Mouse (Mus musculus): ENCODE results near the gene Atp8b3. TPM values are rescaled to one million over a fixed set of nuclear protein-coding genes. Genes with fewer than 3 reads are reported as not detected.

Atp8b3 gene
- polyA plus RNA-seq (2012; rRNA removed): 0.01 and 0.04 TPM in 2 replicates

- WGBS: 3% methylated on average over 30 of the region's 30 CpGs
- Histone ChIP-seq H3K4me1 (ENCODE audit: control insufficient read depth, insufficient read depth, insufficient read length) (peaks cover 11% of the 10 kb centered on the region), H3K36me3 (ENCODE audit: control insufficient read depth, insufficient read depth, low read length) (peaks cover 23% of the 10 kb centered on the region), H3K27me3 (ENCODE audit: control insufficient read depth, insufficient read depth, low read length) (no peaks in the 10 kb centered on the region), H3K27ac (ENCODE audit: insufficient read depth, low read length) (no peak within 1 kb of the TSS), H3K4me3 (ENCODE audit: extremely low read depth, insufficient read depth, insufficient read length) (peak within 1 kb of the TSS; percentile 44; the same call in 1 of the 2 replicates)
- peak; percentile 81 to 82 for DNase-seq (ENCODE audit: low read depth in 1 of 2, low spot score in 2 of 2)
- TF ChIP-seq CTCF (IDR thresholded peaks at IDR 0.05; ENCODE audit: extremely low read depth, insufficient read depth, insufficient read length, insufficient replicate concordance) (peak; percentile 6; the same call in 1 of the 2 replicates), POLR2A (IDR thresholded peaks at IDR 0.05; ENCODE audit: low read depth, low read length) (no peak)
These were observed at the start of gene Atp8b3 for GRCm38 (mm10) chr10:80538710-80539394. TSS of gene Atp8b3 (minus strand) at chr10:80539124.

- H3K4me1 ChIP-seq (ENCODE audit: control insufficient read depth, insufficient read depth, insufficient read length): peaks cover 26% of the 10 kb centered on the region
- DNase-seq (ENCODE audit: low read depth in 1 of 2, low spot score in 2 of 2): no peak
- WGBS: 32% methylated on average over 4 of the region's 4 CpGs
- peaks cover 19% of the 10 kb centered on the region for H3K36me3 ChIP-seq (ENCODE audit: control insufficient read depth, insufficient read depth, low read length)
- no peak for TF ChIP-seq CTCF (IDR thresholded peaks at IDR 0.05; ENCODE audit: extremely low read depth, insufficient read depth, insufficient read length, insufficient replicate concordance)
- TF ChIP-seq POLR2A (IDR thresholded peaks at IDR 0.05; ENCODE audit: low read depth, low read length): no peak
- H3K27ac ChIP-seq (ENCODE audit: insufficient read depth, low read length): peak overlapping the region; percentile 45
- no peaks in the 10 kb centered on the region for H3K27me3 ChIP-seq (ENCODE audit: control insufficient read depth, insufficient read depth, low read length)
- H3K4me3 ChIP-seq (ENCODE audit: extremely low read depth, insufficient read depth, insufficient read length): no peak overlapping the region
These were observed 48.4 kb upstream of the Atp8b3 start for GRCm38 (mm10) chr10:80587305-80587657.

- TF ChIP-seq POLR2A (IDR thresholded peaks at IDR 0.05; ENCODE audit: low read depth, low read length): no peak
- no peak for TF ChIP-seq CTCF (IDR thresholded peaks at IDR 0.05; ENCODE audit: extremely low read depth, insufficient read depth, insufficient read length, insufficient replicate concordance)
- Histone ChIP-seq H3K36me3 (ENCODE audit: control insufficient read depth, insufficient read depth, low read length) (peaks cover 19% of the 10 kb centered on the region), H3K27ac (ENCODE audit: insufficient read depth, low read length) (peak overlapping the region; percentile 45), H3K4me1 (ENCODE audit: control insufficient read depth, insufficient read depth, insufficient read length) (peaks cover 26% of the 10 kb centered on the region), H3K4me3 (ENCODE audit: extremely low read depth, insufficient read depth, insufficient read length) (no peak overlapping the region), H3K27me3 (ENCODE audit: control insufficient read depth, insufficient read depth, low read length) (no peaks in the 10 kb centered on the region)
- no peak for DNase-seq (ENCODE audit: low read depth in 1 of 2, low spot score in 2 of 2)
- 91% methylated on average over 41 of the region's 51 CpGs for WGBS
These were observed 47.7 kb upstream of the Atp8b3 start for GRCm38 (mm10) chr10:80586407-80587304.

GRCm38 (mm10) chr10:80585581-80585980 is 46.7 kb upstream of the Atp8b3 start:
- Histone ChIP-seq H3K27ac (ENCODE audit: insufficient read depth, low read length) (no peak overlapping the region), H3K27me3 (ENCODE audit: control insufficient read depth, insufficient read depth, low read length) (no peaks in the 10 kb centered on the region), H3K36me3 (ENCODE audit: control insufficient read depth, insufficient read depth, low read length) (peaks cover 19% of the 10 kb centered on the region), H3K4me3 (ENCODE audit: extremely low read depth, insufficient read depth, insufficient read length) (no peak overlapping the region), H3K4me1 (ENCODE audit: control insufficient read depth, insufficient read depth, insufficient read length) (peaks cover 26% of the 10 kb centered on the region)
- 90% methylated on average over 8 of the region's 8 CpGs for WGBS
- TF ChIP-seq POLR2A (IDR thresholded peaks at IDR 0.05; ENCODE audit: low read depth, low read length) (no peak), CTCF (IDR thresholded peaks at IDR 0.05; ENCODE audit: extremely low read depth, insufficient read depth, insufficient read length, insufficient replicate concordance) (no peak)
- DNase-seq (ENCODE audit: low read depth in 1 of 2, low spot score in 2 of 2): no peak

GRCm38 (mm10) chr10:80584642-80585552 is 46.0 kb upstream of the Atp8b3 start:
- peaks cover 19% of the 10 kb centered on the region for H3K36me3 ChIP-seq (ENCODE audit: control insufficient read depth, insufficient read depth, low read length)
- no peak for DNase-seq (ENCODE audit: low read depth in 1 of 2, low spot score in 2 of 2)
- no peak overlapping the region for H3K4me3 ChIP-seq (ENCODE audit: extremely low read depth, insufficient read depth, insufficient read length)
- H3K27ac ChIP-seq (ENCODE audit: insufficient read depth, low read length): no peak overlapping the region
- no peaks in the 10 kb centered on the region for H3K27me3 ChIP-seq (ENCODE audit: control insufficient read depth, insufficient read depth, low read length)
- TF ChIP-seq CTCF (IDR thresholded peaks at IDR 0.05; ENCODE audit: extremely low read depth, insufficient read depth, insufficient read length, insufficient replicate concordance) (no peak), POLR2A (IDR thresholded peaks at IDR 0.05; ENCODE audit: low read depth, low read length) (no peak)
- WGBS: 71% methylated on average over 12 of the region's 12 CpGs
- H3K4me1 ChIP-seq (ENCODE audit: control insufficient read depth, insufficient read depth, insufficient read length): peaks cover 26% of the 10 kb centered on the region

- WGBS: 75% methylated on average over 12 of the region's 12 CpGs
- TF ChIP-seq CTCF (IDR thresholded peaks at IDR 0.05; ENCODE audit: extremely low read depth, insufficient read depth, insufficient read length, insufficient replicate concordance): no peak
- TF ChIP-seq POLR2A (IDR thresholded peaks at IDR 0.05; ENCODE audit: low read depth, low read length): no peak
- Histone ChIP-seq H3K36me3 (ENCODE audit: control insufficient read depth, insufficient read depth, low read length) (peaks cover 19% of the 10 kb centered on the region), H3K27me3 (ENCODE audit: control insufficient read depth, insufficient read depth, low read length) (no peaks in the 10 kb centered on the region), H3K4me3 (ENCODE audit: extremely low read depth, insufficient read depth, insufficient read length) (no peak overlapping the region), H3K4me1 (ENCODE audit: control insufficient read depth, insufficient read depth, insufficient read length) (peaks cover 25% of the 10 kb centered on the region), H3K27ac (ENCODE audit: insufficient read depth, low read length) (no peak overlapping the region)
- no peak for DNase-seq (ENCODE audit: low read depth in 1 of 2, low spot score in 2 of 2)
These were observed 45.1 kb upstream of the Atp8b3 start for GRCm38 (mm10) chr10:80584045-80584488.

Data from spleen, adult 2 months (tissue).